Comparison of ENCODE assay signal across 21 mouse cellular contexts in genomic region chr17:84226681-84227080, GRCm38 (mm10). TPM values are rescaled to one million over a fixed set of nuclear protein-coding genes. Genes with fewer than 3 reads are reported as not detected.
DNase-seq lines count a peak whose midpoint lies in the region; ATAC-seq and TF ChIP-seq lines count a peak whose summit lies in the region.
"Had no signal": no experiment of that assay in that cellular context is flagged by ENCODE, and none has a peak within 500 bp of the region (broad histone marks: within the 10 kb centered on the region; RNA-seq: fewer than 3 reads in every experiment).

No protein-coding gene starts in this region.

- no peak overlapping the region for H3K4me3 ChIP-seq in kidney, adult 2 months (ENCODE audit: insufficient read depth, low read depth, low read length)
- H3K4me3 ChIP-seq in intestine, embryonic 15.5 days (replicated peaks) = no peak overlapping the region
- H3K4me3 ChIP-seq: heart, adult 2 months; liver, embryonic 12.5 days; lung, embryonic 15.5 days; midbrain, embryonic 15.5 days; neural tube, embryonic 15.5 days had no signal

- H3K27ac ChIP-seq in kidney, adult 2 months (ENCODE audit: insufficient read depth, low read depth, low read length) = no peak overlapping the region
- H3K27ac ChIP-seq in intestine, embryonic 15.5 days = no peak overlapping the region
- H3K27ac ChIP-seq: heart, adult 2 months; hindbrain, embryonic 14.5 days; liver, embryonic 12.5 days; lung, embryonic 15.5 days; midbrain, embryonic 15.5 days; neural tube, embryonic 15.5 days had no signal

- no peak overlapping the region for H3K9ac ChIP-seq in intestine, embryonic 15.5 days
- H3K9ac ChIP-seq: hindbrain, embryonic 14.5 days; liver, embryonic 12.5 days; lung, embryonic 15.5 days; midbrain, embryonic 15.5 days; neural tube, embryonic 15.5 days had no signal

- ATAC-seq in intestine, embryonic 15.5 days = peak; percentile 47; the same call in 1 of the 2 replicates
- ATAC-seq: liver, embryonic 12.5 days; midbrain, embryonic 15.5 days had no signal

- H3K27me3 ChIP-seq in kidney, adult 2 months (replicated peaks; ENCODE audit: control insufficient read depth, insufficient read depth, low read length) = no peaks in the 10 kb centered on the region
- no peaks in the 10 kb centered on the region for H3K27me3 ChIP-seq in intestine, embryonic 15.5 days (replicated peaks)
- H3K27me3 ChIP-seq: liver, embryonic 12.5 days; lung, embryonic 15.5 days; midbrain, embryonic 15.5 days; neural tube, embryonic 15.5 days had no signal

- no peaks in the 10 kb centered on the region for H3K36me3 ChIP-seq in kidney, adult 2 months (ENCODE audit: control insufficient read depth, insufficient read depth, low read length)
- peaks cover 10% of the 10 kb centered on the region; the same call in 1 of the 2 replicates for H3K36me3 ChIP-seq in intestine, embryonic 15.5 days

- H3K9me3 ChIP-seq in intestine, embryonic 15.5 days = no peaks in the 10 kb centered on the region
- H3K9me3 ChIP-seq: liver, embryonic 12.5 days; lung, embryonic 15.5 days; midbrain, embryonic 15.5 days; neural tube, embryonic 15.5 days had no signal

- TF ChIP-seq CTCF in kidney, adult 2 months (conservative IDR thresholded peaks at IDR 0.05; ENCODE audit: insufficient read depth, insufficient read length, low read depth, low read length) = no peak

- no peak overlapping the region for H3K4me2 ChIP-seq in intestine, embryonic 15.5 days (replicated peaks)
- H3K4me2 ChIP-seq: hindbrain, embryonic 14.5 days; liver, embryonic 12.5 days; lung, embryonic 15.5 days; midbrain, embryonic 15.5 days; neural tube, embryonic 15.5 days had no signal

- peak; percentile 17 for DNase-seq in adrenal gland, adult 8-10 months
- DNase-seq in adrenal gland, postnatal 4 days (ENCODE audit: low spot score in 2 of 2) = no peak
- peak; percentile 12 for DNase-seq in kidney, adult 2 months
- no peak for DNase-seq in kidney, adult 18-20 months
- DNase-seq in CD4-positive, CD25-positive, alpha-beta regulatory T cell, adult 2 months (ENCODE audit: low read depth, low spot score) = peak; percentile 22
- DNase-seq in embryo, embryonic 9.5 days (ENCODE audit: extremely low spot score) = no peak
- no peak for DNase-seq in urinary bladder, postnatal 10 days (ENCODE audit: low spot score)
- DNase-seq: cerebellum, adult 18-20 months; cerebellum, postnatal 36 days; gastrocnemius, postnatal 10 days; heart, adult 2 months; kidney, adult 11 months; kidney, postnatal 25 days; left cerebral cortex, postnatal 4 days; thymus, postnatal 36 days had no signal

- TF ChIP-seq POLR2A in kidney, adult 2 months (IDR thresholded peaks at IDR 0.05; ENCODE audit: low read depth, low read length) = no peak

- peaks cover 4% of the 10 kb centered on the region; the same call in 1 of the 2 replicates for H3K4me1 ChIP-seq in kidney, adult 2 months (ENCODE audit: control insufficient read depth, insufficient read depth, low read length)
- H3K4me1 ChIP-seq in intestine, embryonic 15.5 days (replicated peaks) = no peaks in the 10 kb centered on the region; the same call in 1 of the 2 replicates
- H3K4me1 ChIP-seq: lung, embryonic 15.5 days; midbrain, embryonic 15.5 days; neural tube, embryonic 15.5 days had no signal

- WGBS in kidney, adult 2 months = 58% methylated on average over 6 of the region's 6 CpGs
- WGBS in intestine, embryonic 15.5 days = 54% methylated on average over 6 of the region's 6 CpGs

RNA-seq across cellular contexts. Expression of gene Zfp36l2, which starts 38.9 kb away (rescaled TPM):
- total RNA-seq in adrenal gland, adult 8-10 months (2022) = 10 to 100 TPM; 52.8 to 74.4 (median 54.2) TPM
- 10 to 100 TPM; 65.6 to 71.3 TPM for total RNA-seq in adrenal gland, postnatal 4 days (2021)
- polyA plus RNA-seq in kidney, adult 2 months (2012; rRNA removed) = 34.3 and 45.8 TPM in 2 replicates
- polyA plus RNA-seq in intestine, embryonic 15.5 days (2015; fragmentation: Nextera tagmentation; extraction: Ambion mirVana) = 23.2 and 29.7 TPM in 2 replicates

Comparison
In these comparisons a context has a peak if more than half of its experiments do, and no peak if none do; other contexts are left out.
1. DNase-seq: peak in adrenal gland, adult 8-10 months (single experiment), kidney, adult 2 months (single experiment) and CD4-positive, CD25-positive, alpha-beta regulatory T cell, adult 2 months (single experiment); none in adrenal gland, postnatal 4 days (0 of 2), kidney, adult 18-20 months (single experiment), embryo, embryonic 9.5 days (single experiment) and urinary bladder, postnatal 10 days (single experiment).